Mouse (Mus musculus) liver, embryonic 16.5 days (tissue): ENCODE results near the gene Stum. TPM values are rescaled to one million over a fixed set of nuclear protein-coding genes. Genes with fewer than 3 reads are reported as not detected.

Experiments used
- ATAC-seq: fragments of 200-750 bp; cut with Nextera tagmentation; 2 replicates; pipeline ENCODE4 v1.8.0; 2017; ENCODE audit warnings: low read depth, mild to moderate bottlenecking, moderate number of reproducible peaks, moderate library complexity
- H3K27ac ChIP-seq: fragments of 300-500 bp; sonication (generic); 2 replicates; pipeline ENCODE4 v1.5.1; 2014; ENCODE audit warnings: mild to moderate bottlenecking, low read length
- H3K27me3 ChIP-seq: fragments of 300-500 bp; sonication (generic); 2 replicates; pipeline ENCODE4 v1.6.1; 2014; ENCODE audit warnings: low read depth, low read length, mixed read lengths; ENCODE audit not compliant: control insufficient read depth, insufficient read depth
- H3K36me3 ChIP-seq: fragments of 300-500 bp; sonication (generic); 2 replicates; pipeline ENCODE4 v1.6.1; 2014; ENCODE audit warnings: mild to moderate bottlenecking; ENCODE audit not compliant: control insufficient read depth, insufficient read depth
- H3K4me1 ChIP-seq: fragments of 300-500 bp; sonication (generic); 2 replicates; pipeline ENCODE4 v1.6.1; 2014; ENCODE audit warnings: low read depth, low read length, mixed read lengths; ENCODE audit not compliant: control insufficient read depth
- H3K4me2 ChIP-seq: fragments of 300-500 bp; sonication (generic); 2 replicates; pipeline ENCODE4 v1.6.1; 2014; ENCODE audit warnings: low read depth, low read length, mixed read lengths
- H3K4me3 ChIP-seq: fragments of 300-500 bp; sonication (generic); 2 replicates; pipeline ENCODE4 v1.5.1; 2014; ENCODE audit warnings: low read depth, mild to moderate bottlenecking, low read length
- H3K9ac ChIP-seq: fragments of 300-500 bp; sonication (generic); 2 replicates; pipeline ENCODE4 v1.6.1; 2014; ENCODE audit warnings: low read depth, low read length
- H3K9me3 ChIP-seq: fragments of 300-500 bp; sonication (generic); replicated peaks from 2 replicates; pipeline ENCODE4 v1.6.1; 2016; ENCODE audit warnings: low read length; ENCODE audit not compliant: control insufficient read depth
- WGBS: fragments of 180-500 bp; shearing (Covaris S2); extraction: QIAGEN DNeasy Blood & Tissue Kit; methylation state at CpG from one replicate; pipeline ENCODE4 v1.1.7; 2014; ENCODE audit not compliant: insufficient replicate concordance; 5-methylcytosine and 5-hydroxymethylcytosine counted together
- polyA plus RNA-seq: library from polyadenylated mRNA; unstranded; fragments of >200 nt; fragmentation: Nextera tagmentation; extraction: Ambion mirVana; gene quantifications from 2 replicates; pipeline ENCODE4 v1.2.1, GENCODE M21; 2015

The Stum gene
- polyA plus RNA-seq, 1 experiment from 2014 or later: not detected

- no peak overlapping the region for H3K27ac ChIP-seq
- no peaks in the 10 kb centered on the region for H3K9me3 ChIP-seq
- no peak overlapping the region for H3K4me3 ChIP-seq
- no peak overlapping the region for H3K9ac ChIP-seq
- H3K4me2 ChIP-seq: no peak overlapping the region
- no peaks in the 10 kb centered on the region for H3K36me3 ChIP-seq
- no peaks in the 10 kb centered on the region for H3K27me3 ChIP-seq
- H3K4me1 ChIP-seq: no peaks in the 10 kb centered on the region; the same call in 1 of the 2 replicates
- WGBS: 71% methylated on average over 8 of the region's 8 CpGs
- ATAC-seq: no peak
Observed at GRCm38 (mm10) chr1:180420496-180421164, 62.7 kb downstream of the Stum start.

- Histone ChIP-seq H3K36me3 (no peaks in the 10 kb centered on the region), H3K4me2 (no peak overlapping the region), H3K9ac (no peak overlapping the region), H3K4me1 (no peaks in the 10 kb centered on the region; the same call in 1 of the 2 replicates), H3K27ac (no peak overlapping the region), H3K4me3 (no peak overlapping the region), H3K27me3 (no peaks in the 10 kb centered on the region), H3K9me3 (no peaks in the 10 kb centered on the region)
- WGBS: 75% methylated on average over 2 of the region's 2 CpGs
- ATAC-seq: no peak
Observed at GRCm38 (mm10) chr1:180419059-180419458, 64.2 kb downstream of the Stum start.

DNA sequence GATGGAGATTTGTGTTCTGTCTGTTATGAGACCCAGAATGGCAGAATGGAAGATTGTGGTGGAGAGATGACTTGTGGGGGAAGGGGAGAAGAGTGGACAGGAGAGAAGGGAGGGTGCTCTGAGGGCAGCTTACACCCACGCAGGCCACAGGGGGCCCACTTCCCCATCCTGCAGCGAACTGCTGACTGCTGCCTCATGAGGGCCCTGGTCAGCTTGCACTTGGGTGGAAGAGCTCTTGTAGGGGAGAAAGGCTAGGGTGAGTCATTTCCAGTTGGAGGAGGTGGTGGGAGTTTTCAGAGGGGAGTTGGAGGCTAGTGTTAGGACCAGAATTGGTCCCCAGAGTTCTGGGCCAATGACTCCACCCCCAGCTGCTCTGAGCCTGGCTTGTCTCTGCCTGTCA lies 66.2 kb downstream of the Stum start:
- no peak overlapping the region for H3K9ac ChIP-seq
- 18% methylated on average over 2 of the region's 2 CpGs for WGBS
- ATAC-seq: no peak
- H3K9me3 ChIP-seq: no peaks in the 10 kb centered on the region
- H3K4me1 ChIP-seq: no peaks in the 10 kb centered on the region; the same call in 1 of the 2 replicates
- no peak overlapping the region for H3K4me3 ChIP-seq
- no peaks in the 10 kb centered on the region for H3K27me3 ChIP-seq
- no peak overlapping the region for H3K27ac ChIP-seq
- H3K36me3 ChIP-seq: no peaks in the 10 kb centered on the region
- no peak overlapping the region for H3K4me2 ChIP-seq

DNA sequence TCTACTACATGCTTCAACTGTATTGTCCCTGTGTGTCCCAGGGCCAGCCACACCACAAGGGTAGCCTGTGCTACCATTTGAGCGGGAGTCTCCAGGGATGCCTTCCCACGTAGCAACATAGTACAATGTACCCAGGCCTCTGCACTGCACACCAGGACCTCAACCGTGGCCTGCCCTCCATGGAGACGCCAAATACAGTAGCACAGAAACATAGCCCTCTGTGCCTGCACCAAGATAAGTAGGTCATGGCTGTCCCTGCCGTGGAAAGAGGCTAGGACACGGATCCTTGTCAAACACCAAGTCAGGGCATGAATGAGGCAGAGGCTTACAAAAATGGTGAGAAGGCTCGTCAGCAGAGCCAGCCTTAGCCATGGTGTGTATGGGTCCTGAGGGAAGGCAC lies 67.5 kb downstream of the Stum start:
- no peaks in the 10 kb centered on the region; the same call in 1 of the 2 replicates for H3K4me1 ChIP-seq
- no peak overlapping the region for H3K27ac ChIP-seq
- 69% methylated on average over 7 of the region's 7 CpGs for WGBS
- no peaks in the 10 kb centered on the region for H3K27me3 ChIP-seq
- no peaks in the 10 kb centered on the region for H3K36me3 ChIP-seq
- no peak overlapping the region for H3K4me2 ChIP-seq
- ATAC-seq: no peak
- no peak overlapping the region for H3K9ac ChIP-seq
- no peak overlapping the region for H3K4me3 ChIP-seq
- no peaks in the 10 kb centered on the region for H3K9me3 ChIP-seq

GRCm38 (mm10) chr1:180415064-180415463 lies 68.2 kb downstream of the Stum start:
- no peak overlapping the region for H3K9ac ChIP-seq
- ATAC-seq: no peak
- no peaks in the 10 kb centered on the region; the same call in 1 of the 2 replicates for H3K4me1 ChIP-seq
- H3K4me2 ChIP-seq: no peak overlapping the region
- H3K9me3 ChIP-seq: no peaks in the 10 kb centered on the region
- 59% methylated on average over 4 of the region's 4 CpGs for WGBS
- no peaks in the 10 kb centered on the region for H3K27me3 ChIP-seq
- no peak overlapping the region for H3K4me3 ChIP-seq
- no peak overlapping the region for H3K27ac ChIP-seq
- no peaks in the 10 kb centered on the region for H3K36me3 ChIP-seq

GRCm38 (mm10) chr1:180410306-180410705 lies 73.0 kb downstream of the Stum start:
- no peak overlapping the region for H3K4me3 ChIP-seq
- no peak overlapping the region for H3K9ac ChIP-seq
- no peaks in the 10 kb centered on the region for H3K27me3 ChIP-seq
- no peak overlapping the region for H3K4me2 ChIP-seq
- H3K4me1 ChIP-seq: peaks cover 7% of the 10 kb centered on the region
- 57% methylated on average over 7 of the region's 7 CpGs for WGBS
- no peaks in the 10 kb centered on the region for H3K36me3 ChIP-seq
- H3K9me3 ChIP-seq: no peaks in the 10 kb centered on the region
- no peak for ATAC-seq
- no peak overlapping the region for H3K27ac ChIP-seq

DNA sequence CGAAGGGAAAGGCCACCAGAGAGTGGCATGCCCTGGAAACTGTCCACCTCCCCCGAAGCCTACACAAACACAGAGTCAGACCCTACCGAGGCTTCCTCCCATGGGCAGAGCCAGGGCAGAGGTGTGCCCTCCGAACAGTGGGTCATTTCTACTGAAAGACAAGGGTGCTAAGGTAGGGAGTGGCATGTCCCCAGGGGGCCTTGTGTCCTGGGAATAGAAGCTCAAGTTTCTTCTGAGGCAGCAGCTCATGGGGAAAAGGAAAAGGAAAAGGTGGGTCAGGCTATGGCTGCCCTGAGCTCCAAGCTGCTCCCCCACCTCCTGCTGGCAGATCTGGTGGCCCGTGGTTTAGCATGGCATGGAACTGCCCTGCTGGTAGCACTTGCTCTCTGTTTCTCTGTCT lies 73.5 kb downstream of the Stum start:
- no peak overlapping the region for H3K9ac ChIP-seq
- no peaks in the 10 kb centered on the region for H3K36me3 ChIP-seq
- H3K4me2 ChIP-seq: no peak overlapping the region
- H3K9me3 ChIP-seq: no peaks in the 10 kb centered on the region
- no peak overlapping the region for H3K27ac ChIP-seq
- H3K4me1 ChIP-seq: peaks cover 8% of the 10 kb centered on the region
- 47% methylated on average over 5 of the region's 5 CpGs for WGBS
- ATAC-seq: no peak
- no peaks in the 10 kb centered on the region for H3K27me3 ChIP-seq
- no peak overlapping the region for H3K4me3 ChIP-seq

DNA sequence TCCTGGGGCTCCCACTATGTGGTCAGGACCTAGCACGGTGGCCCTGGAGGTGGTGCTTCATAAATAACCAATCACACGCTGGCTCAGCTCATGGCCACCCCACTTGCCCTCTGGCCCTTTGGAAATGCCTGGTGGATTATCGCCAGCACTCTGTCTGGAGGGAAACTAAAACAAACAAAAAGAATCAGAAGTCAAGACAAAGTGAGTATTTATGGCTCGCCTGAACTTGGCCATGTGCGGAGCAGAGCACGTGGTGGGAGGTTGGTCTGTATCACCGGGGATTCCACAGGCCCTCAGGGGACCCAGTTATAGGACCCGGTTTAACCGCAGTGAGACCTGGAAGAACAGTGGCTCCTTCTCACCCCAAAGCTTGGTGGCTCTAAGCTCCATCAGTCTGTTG lies 74.5 kb downstream of the Stum start:
- no peak overlapping the region for H3K27ac ChIP-seq
- WGBS: 64% methylated on average over 9 of the region's 9 CpGs
- H3K4me1 ChIP-seq: peaks cover 10% of the 10 kb centered on the region
- no peaks in the 10 kb centered on the region for H3K9me3 ChIP-seq
- no peak overlapping the region for H3K4me3 ChIP-seq
- no peaks in the 10 kb centered on the region for H3K27me3 ChIP-seq
- no peak overlapping the region for H3K9ac ChIP-seq
- H3K4me2 ChIP-seq: no peak overlapping the region
- H3K36me3 ChIP-seq: no peaks in the 10 kb centered on the region
- peak; percentile 17; the same call in 1 of the 2 replicates for ATAC-seq

DNA sequence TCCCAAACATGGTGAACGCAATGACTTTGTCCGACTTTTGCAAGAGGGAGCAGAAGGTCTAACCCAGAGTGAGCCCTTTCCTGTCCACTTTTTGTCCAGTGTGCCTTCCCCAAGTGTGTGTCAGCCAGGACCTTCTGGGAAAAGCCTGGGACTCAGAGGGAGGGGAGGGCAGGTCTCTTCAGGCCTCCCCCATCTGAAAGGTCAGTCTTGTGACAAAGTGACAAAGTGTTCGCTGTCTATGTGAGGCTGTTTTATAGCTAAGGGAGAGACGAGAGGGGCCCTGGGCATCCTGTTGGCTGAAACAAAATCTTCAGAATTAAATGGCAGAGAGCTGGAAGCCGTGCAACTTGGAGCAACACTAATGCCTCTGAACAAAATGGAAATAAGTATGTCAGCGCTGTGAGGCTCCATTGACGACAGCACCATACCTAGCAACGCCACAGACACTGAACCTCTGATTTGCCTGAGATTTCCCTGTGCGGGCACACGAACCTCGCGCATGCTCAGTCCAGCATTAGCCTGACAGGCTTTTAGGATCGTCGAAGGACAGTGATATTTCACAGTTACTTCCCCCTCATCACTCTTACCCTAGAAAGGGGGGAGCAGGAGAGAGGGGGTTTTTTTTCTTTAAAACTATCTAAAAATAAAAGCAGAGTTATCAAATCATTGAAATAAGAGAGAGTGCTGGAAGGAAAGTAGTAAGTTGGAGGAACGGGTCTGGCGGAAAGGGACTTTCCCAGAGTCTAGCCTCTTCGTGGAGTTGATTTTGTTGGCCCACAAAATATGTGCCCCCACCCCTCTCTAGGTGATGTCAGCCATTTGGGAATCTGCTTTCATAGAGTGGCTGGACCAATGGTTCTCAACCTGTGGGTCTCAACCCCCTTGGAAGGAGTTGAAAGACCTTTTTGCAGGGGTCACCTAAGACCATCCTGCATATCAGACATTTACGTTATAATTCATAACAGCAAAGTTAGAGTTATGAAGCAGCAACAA lies 75.3 kb downstream of the Stum start:
- Histone ChIP-seq H3K4me2 (no peak overlapping the region), H3K9me3 (no peaks in the 10 kb centered on the region), H3K4me3 (no peak overlapping the region), H3K27me3 (no peaks in the 10 kb centered on the region), H3K4me1 (peaks cover 10% of the 10 kb centered on the region), H3K36me3 (no peaks in the 10 kb centered on the region), H3K27ac (no peak overlapping the region), H3K9ac (no peak overlapping the region)
- 68% methylated on average over 18 of the region's 18 CpGs for WGBS
- no peak for ATAC-seq
